Mouse (Mus musculus): ENCODE results near the gene Olfr316. TPM values are rescaled to one million over a fixed set of nuclear protein-coding genes. Genes with fewer than 3 reads are reported as not detected.

The Olfr316 gene
- polyA plus RNA-seq, 1 experiment = not detected

- no peak overlapping the region for H3K4me3 ChIP-seq (ENCODE audit: insufficient read depth, poor library complexity, severe bottlenecking)
- TF ChIP-seq MYOD1 (IDR thresholded peaks at IDR 0.05; ENCODE audit: control insufficient read depth, insufficient read length, low read depth) (no peak), CTCF (IDR thresholded peaks at IDR 0.05; ENCODE audit: control insufficient read depth, insufficient read depth, insufficient read length) (no peak), CEBPB (IDR thresholded peaks at IDR 0.05; ENCODE audit: low read depth) (no peak), MYOG (IDR thresholded peaks at IDR 0.05; ENCODE audit: control insufficient read depth, extremely low read depth, insufficient read length) (no peak), FOSL1 (IDR thresholded peaks at IDR 0.05; ENCODE audit: insufficient read depth, low read length, poor library complexity, severe bottlenecking) (no peak), USF1 (IDR thresholded peaks at IDR 0.05; ENCODE audit: low read depth) (no peak), MAX (IDR thresholded peaks at IDR 0.05) (no peak)
- no peaks in the 10 kb centered on the region for H3K79me2 ChIP-seq (ENCODE audit: control insufficient read depth, insufficient read depth)
- no peak overlapping the region for H3ac ChIP-seq (ENCODE audit: control insufficient read depth, insufficient read length, low read depth)
- no peaks in the 10 kb centered on the region for H3K27me3 ChIP-seq (ENCODE audit: control insufficient read depth, insufficient read depth, insufficient read length)
- H3K79me3 ChIP-seq (ENCODE audit: low read depth) = no peaks in the 10 kb centered on the region
- H3K36me3 ChIP-seq (ENCODE audit: control insufficient read depth, insufficient read depth) = no peaks in the 10 kb centered on the region
Observed at GRCm38 (mm10) chr11:58787651-58788050, 35.1 kb downstream of the Olfr316 start.

GRCm38 (mm10) chr11:58788346-58788745 is 35.8 kb downstream of the Olfr316 start:
- no peak overlapping the region for H3ac ChIP-seq (ENCODE audit: control insufficient read depth, insufficient read length, low read depth)
- TF ChIP-seq MYOD1 (IDR thresholded peaks at IDR 0.05; ENCODE audit: control insufficient read depth, insufficient read length, low read depth) (no peak), MYOG (IDR thresholded peaks at IDR 0.05; ENCODE audit: control insufficient read depth, extremely low read depth, insufficient read length) (no peak), USF1 (IDR thresholded peaks at IDR 0.05; ENCODE audit: low read depth) (no peak), CTCF (IDR thresholded peaks at IDR 0.05; ENCODE audit: control insufficient read depth, insufficient read depth, insufficient read length) (no peak), CEBPB (IDR thresholded peaks at IDR 0.05; ENCODE audit: low read depth) (no peak), MAX (IDR thresholded peaks at IDR 0.05) (no peak), FOSL1 (IDR thresholded peaks at IDR 0.05; ENCODE audit: insufficient read depth, low read length, poor library complexity, severe bottlenecking) (no peak)
- H3K36me3 ChIP-seq (ENCODE audit: control insufficient read depth, insufficient read depth) = no peaks in the 10 kb centered on the region
- no peaks in the 10 kb centered on the region for H3K79me2 ChIP-seq (ENCODE audit: control insufficient read depth, insufficient read depth)
- no peaks in the 10 kb centered on the region for H3K79me3 ChIP-seq (ENCODE audit: low read depth)
- no peak overlapping the region for H3K4me3 ChIP-seq (ENCODE audit: insufficient read depth, poor library complexity, severe bottlenecking)
- H3K27me3 ChIP-seq (ENCODE audit: control insufficient read depth, insufficient read depth, insufficient read length) = no peaks in the 10 kb centered on the region

GRCm38 (mm10) chr11:58789532-58789931 is 37.0 kb downstream of the Olfr316 start:
- Histone ChIP-seq H3K79me2 (ENCODE audit: control insufficient read depth, insufficient read depth) (no peaks in the 10 kb centered on the region), H3K27me3 (ENCODE audit: control insufficient read depth, insufficient read depth, insufficient read length) (no peaks in the 10 kb centered on the region), H3ac (ENCODE audit: control insufficient read depth, insufficient read length, low read depth) (no peak overlapping the region), H3K4me3 (ENCODE audit: insufficient read depth, poor library complexity, severe bottlenecking) (no peak overlapping the region), H3K79me3 (ENCODE audit: low read depth) (no peaks in the 10 kb centered on the region), H3K36me3 (ENCODE audit: control insufficient read depth, insufficient read depth) (no peaks in the 10 kb centered on the region)
- no peak for TF ChIP-seq USF1 (IDR thresholded peaks at IDR 0.05; ENCODE audit: low read depth)
- no peak for TF ChIP-seq MYOD1 (IDR thresholded peaks at IDR 0.05; ENCODE audit: control insufficient read depth, insufficient read length, low read depth)
- no peak for TF ChIP-seq CEBPB (IDR thresholded peaks at IDR 0.05; ENCODE audit: low read depth)
- TF ChIP-seq FOSL1 (IDR thresholded peaks at IDR 0.05; ENCODE audit: insufficient read depth, low read length, poor library complexity, severe bottlenecking) = no peak
- TF ChIP-seq MYOG (IDR thresholded peaks at IDR 0.05; ENCODE audit: control insufficient read depth, extremely low read depth, insufficient read length) = no peak
- TF ChIP-seq CTCF (IDR thresholded peaks at IDR 0.05; ENCODE audit: control insufficient read depth, insufficient read depth, insufficient read length) = no peak
- no peak for TF ChIP-seq MAX (IDR thresholded peaks at IDR 0.05)

- TF ChIP-seq MYOG (IDR thresholded peaks at IDR 0.05; ENCODE audit: control insufficient read depth, extremely low read depth, insufficient read length) (no peak), USF1 (IDR thresholded peaks at IDR 0.05; ENCODE audit: low read depth) (no peak), CTCF (IDR thresholded peaks at IDR 0.05; ENCODE audit: control insufficient read depth, insufficient read depth, insufficient read length) (no peak), FOSL1 (IDR thresholded peaks at IDR 0.05; ENCODE audit: insufficient read depth, low read length, poor library complexity, severe bottlenecking) (no peak), MAX (IDR thresholded peaks at IDR 0.05) (no peak), MYOD1 (IDR thresholded peaks at IDR 0.05; ENCODE audit: control insufficient read depth, insufficient read length, low read depth) (no peak), CEBPB (IDR thresholded peaks at IDR 0.05; ENCODE audit: low read depth) (no peak)
- Histone ChIP-seq H3K27me3 (ENCODE audit: control insufficient read depth, insufficient read depth, insufficient read length) (no peaks in the 10 kb centered on the region), H3K79me2 (ENCODE audit: control insufficient read depth, insufficient read depth) (no peaks in the 10 kb centered on the region), H3K79me3 (ENCODE audit: low read depth) (no peaks in the 10 kb centered on the region), H3ac (ENCODE audit: control insufficient read depth, insufficient read length, low read depth) (no peak overlapping the region), H3K4me3 (ENCODE audit: insufficient read depth, poor library complexity, severe bottlenecking) (no peak overlapping the region), H3K36me3 (ENCODE audit: control insufficient read depth, insufficient read depth) (no peaks in the 10 kb centered on the region)
Observed at GRCm38 (mm10) chr11:58790053-58790452, 37.5 kb downstream of the Olfr316 start.

- no peaks in the 10 kb centered on the region for H3K27me3 ChIP-seq (ENCODE audit: control insufficient read depth, insufficient read depth, insufficient read length)
- H3K36me3 ChIP-seq (ENCODE audit: control insufficient read depth, insufficient read depth) = no peaks in the 10 kb centered on the region
- no peak overlapping the region for H3K4me3 ChIP-seq (ENCODE audit: insufficient read depth, poor library complexity, severe bottlenecking)
- H3K79me3 ChIP-seq (ENCODE audit: low read depth) = no peaks in the 10 kb centered on the region
- no peak for TF ChIP-seq FOSL1 (IDR thresholded peaks at IDR 0.05; ENCODE audit: insufficient read depth, low read length, poor library complexity, severe bottlenecking)
- TF ChIP-seq USF1 (IDR thresholded peaks at IDR 0.05; ENCODE audit: low read depth) = no peak
- TF ChIP-seq MAX (IDR thresholded peaks at IDR 0.05) = no peak
- no peak for TF ChIP-seq MYOD1 (IDR thresholded peaks at IDR 0.05; ENCODE audit: control insufficient read depth, insufficient read length, low read depth)
- TF ChIP-seq CEBPB (IDR thresholded peaks at IDR 0.05; ENCODE audit: low read depth) = no peak
- no peak for TF ChIP-seq CTCF (IDR thresholded peaks at IDR 0.05; ENCODE audit: control insufficient read depth, insufficient read depth, insufficient read length)
- no peak for TF ChIP-seq MYOG (IDR thresholded peaks at IDR 0.05; ENCODE audit: control insufficient read depth, extremely low read depth, insufficient read length)
- no peaks in the 10 kb centered on the region for H3K79me2 ChIP-seq (ENCODE audit: control insufficient read depth, insufficient read depth)
- H3ac ChIP-seq (ENCODE audit: control insufficient read depth, insufficient read length, low read depth) = no peak overlapping the region
Observed at GRCm38 (mm10) chr11:58790646-58791045, 38.1 kb downstream of the Olfr316 start.

- Histone ChIP-seq H3K27me3 (ENCODE audit: control insufficient read depth, insufficient read depth, insufficient read length) (no peaks in the 10 kb centered on the region), H3ac (ENCODE audit: control insufficient read depth, insufficient read length, low read depth) (no peak overlapping the region), H3K79me2 (ENCODE audit: control insufficient read depth, insufficient read depth) (no peaks in the 10 kb centered on the region), H3K36me3 (ENCODE audit: control insufficient read depth, insufficient read depth) (no peaks in the 10 kb centered on the region), H3K79me3 (ENCODE audit: low read depth) (no peaks in the 10 kb centered on the region), H3K4me3 (ENCODE audit: insufficient read depth, poor library complexity, severe bottlenecking) (no peak overlapping the region)
- TF ChIP-seq CTCF (IDR thresholded peaks at IDR 0.05; ENCODE audit: control insufficient read depth, insufficient read depth, insufficient read length) = no peak
Observed at GRCm38 (mm10) chr11:58795856-58796255, 43.3 kb downstream of the Olfr316 start.
